Mouse (Mus musculus) G1E (cell line): ENCODE measurements at regions not wholly inside any gene's neighbourhood (a gene's known extent, or its start where the extent isn't known, plus 50 kb on each side); places are given as distances from the start of the nearest gene placed in this dataset.

Source experiments
- ATAC-seq: 2 replicates; pipeline ENCODE4 v1.8.0; 2016; ENCODE audit warnings: mild to moderate bottlenecking; ENCODE audit not compliant: insufficient number of reproducible peaks, poor library complexity, low FRiP score, severe bottlenecking; ENCODE audit errors: extremely low read depth
- DNase-seq: peaks from one replicate; pipeline ENCODE4 v3.0.0; 2012; ENCODE audit warnings: low spot score
- H3K27me3 ChIP-seq: 2 replicates; pipeline ENCODE4 v1.6.1; 2012; ENCODE audit warnings: mild to moderate bottlenecking, low read length, inconsistent platforms; ENCODE audit not compliant: insufficient read depth
- H3K36me3 ChIP-seq: replicated peaks from 2 replicates; pipeline ENCODE3; 2012; ENCODE audit warnings: mild to moderate bottlenecking, inconsistent platforms
- H3K4me1 ChIP-seq: 2 replicates; pipeline ENCODE4 v1.6.1; 2012; ENCODE audit warnings: low read depth, low read length, inconsistent platforms, mixed read lengths; ENCODE audit not compliant: insufficient read depth
- H3K4me3 ChIP-seq: 2 replicates; pipeline ENCODE4 v1.5.1; 2012; ENCODE audit warnings: low read depth, mild to moderate bottlenecking, inconsistent platforms, low read length, moderate library complexity, mixed read lengths
- H3K9me3 ChIP-seq: replicated peaks from 2 replicates; pipeline ENCODE4 v1.6.1; 2012; ENCODE audit warnings: inconsistent platforms
- CTCF ChIP-seq: IDR thresholded peaks from 2 replicates; pipeline ENCODE4 v1.5.1; 2012; ENCODE audit warnings: low read depth, low read length, inconsistent platforms, mixed read lengths
- GATA1 ChIP-seq: IDR thresholded peaks from 2 replicates; pipeline ENCODE4 v1.6.1; 2012; ENCODE audit warnings: borderline replicate concordance, low read length, inconsistent platforms, mixed read lengths
- GATA2 ChIP-seq: IDR thresholded peaks from 2 replicates; pipeline ENCODE4 v1.6.1; 2012; ENCODE audit warnings: low read depth, low read length, inconsistent platforms, borderline replicate concordance
- POLR2AphosphoS5 ChIP-seq: IDR thresholded peaks from 2 replicates; pipeline ENCODE4 v1.6.1; 2012; ENCODE audit warnings: low read depth, low read length, inconsistent platforms; ENCODE audit not compliant: insufficient replicate concordance
- TAL1 ChIP-seq: conservative IDR thresholded peaks from 2 replicates; pipeline ENCODE4 v1.6.1; 2012; ENCODE audit warnings: low read depth, low read length, inconsistent platforms, mixed read lengths

GRCm38 (mm10) chr15:96915544-96915943 lies 140.2 kb downstream of the Slc38a4 start:
- Histone ChIP-seq H3K9me3 (peaks cover 52% of the 10 kb centered on the region), H3K4me1 (no peaks in the 10 kb centered on the region), H3K4me3 (no peak overlapping the region), H3K36me3 (no peaks in the 10 kb centered on the region), H3K27me3 (no peaks in the 10 kb centered on the region)
- ATAC-seq (no peak), DNase-seq (no peak)
- no peak for TF ChIP-seq TAL1
- TF ChIP-seq GATA1, result no peak
- no peak for TF ChIP-seq POLR2AphosphoS5

- TF ChIP-seq POLR2AphosphoS5 (no peak), TAL1 (no peak), GATA2 (no peak), CTCF (no peak), GATA1 (no peak)
- no peaks in the 10 kb centered on the region for H3K36me3 ChIP-seq
- no peak overlapping the region for H3K4me3 ChIP-seq
- DNase-seq (no peak), ATAC-seq (no peak)
- no peaks in the 10 kb centered on the region for H3K27me3 ChIP-seq
- H3K9me3 ChIP-seq, result peaks cover 58% of the 10 kb centered on the region
- H3K4me1 ChIP-seq, result no peaks in the 10 kb centered on the region
Measured at GRCm38 (mm10) chr15:96914988-96915387, 140.8 kb downstream of the Slc38a4 start.

GRCm38 (mm10) chr15:96905520-96905919 lies 150.2 kb downstream of the Slc38a4 start:
- Histone ChIP-seq H3K4me1 (no peaks in the 10 kb centered on the region), H3K9me3 (peaks cover 67% of the 10 kb centered on the region), H3K36me3 (no peaks in the 10 kb centered on the region), H3K4me3 (no peak overlapping the region), H3K27me3 (no peaks in the 10 kb centered on the region)
- ATAC-seq (no peak), DNase-seq (no peak)
- TF ChIP-seq CTCF (no peak), GATA2 (no peak), POLR2AphosphoS5 (no peak), GATA1 (no peak)

GRCm38 (mm10) chr15:96903461-96903860 lies 152.3 kb downstream of the Slc38a4 start:
- TF ChIP-seq GATA2, result no peak
- no peak for TF ChIP-seq POLR2AphosphoS5
- no peak for TF ChIP-seq CTCF
- TF ChIP-seq TAL1, result no peak
- no peak for TF ChIP-seq GATA1
- Histone ChIP-seq H3K9me3 (peaks cover 59% of the 10 kb centered on the region), H3K4me1 (no peaks in the 10 kb centered on the region), H3K27me3 (no peaks in the 10 kb centered on the region), H3K4me3 (no peak overlapping the region), H3K36me3 (no peaks in the 10 kb centered on the region)
- DNase-seq, result no peak
- no peak for ATAC-seq

- no peaks in the 10 kb centered on the region for H3K27me3 ChIP-seq
- ATAC-seq (no peak), DNase-seq (no peak)
- H3K9me3 ChIP-seq, result peaks cover 55% of the 10 kb centered on the region
- TF ChIP-seq GATA1, result no peak
- no peak for TF ChIP-seq CTCF
- TF ChIP-seq TAL1, result no peak
- TF ChIP-seq POLR2AphosphoS5, result no peak
- TF ChIP-seq GATA2, result no peak
- no peak overlapping the region for H3K4me3 ChIP-seq
- no peaks in the 10 kb centered on the region for H3K4me1 ChIP-seq
- H3K36me3 ChIP-seq, result no peaks in the 10 kb centered on the region
Measured at GRCm38 (mm10) chr15:96902781-96903180, 153.0 kb downstream of the Slc38a4 start.

GRCm38 (mm10) chr15:96901616-96902015 lies 154.1 kb downstream of the Slc38a4 start:
- no peak for TF ChIP-seq POLR2AphosphoS5
- H3K4me1 ChIP-seq, result no peaks in the 10 kb centered on the region
- ATAC-seq (no peak), DNase-seq (no peak)
- H3K27me3 ChIP-seq, result no peaks in the 10 kb centered on the region
- no peak overlapping the region for H3K4me3 ChIP-seq
- H3K9me3 ChIP-seq, result peaks cover 48% of the 10 kb centered on the region
- no peaks in the 10 kb centered on the region for H3K36me3 ChIP-seq

GRCm38 (mm10) chr15:96898285-96898684 lies 157.5 kb downstream of the Slc38a4 start:
- Histone ChIP-seq H3K4me3 (no peak overlapping the region), H3K9me3 (peaks cover 31% of the 10 kb centered on the region), H3K36me3 (no peaks in the 10 kb centered on the region), H3K27me3 (no peaks in the 10 kb centered on the region), H3K4me1 (no peaks in the 10 kb centered on the region)
- ATAC-seq (no peak), DNase-seq (no peak)
- TF ChIP-seq GATA2 (no peak), GATA1 (no peak), TAL1 (no peak), CTCF (no peak), POLR2AphosphoS5 (no peak)
